Mouse (Mus musculus): ENCODE data around the gene Prmt1. TPM values are rescaled to one million over a fixed set of nuclear protein-coding genes. Genes with fewer than 3 reads are reported as not detected.

The Prmt1 gene
- polyA plus RNA-seq, 1 experiment: 169 TPM

GRCm38 (mm10) chr7:44938680-44939079 lies 47.7 kb downstream of the Prmt1 start:
- H3K4me1 ChIP-seq (ENCODE audit: control insufficient read depth, insufficient read depth, low read length): no peaks in the 10 kb centered on the region
- H3K4me3 ChIP-seq (ENCODE audit: insufficient read depth, low read length): no peak overlapping the region
- no peak for TF ChIP-seq CTCF (IDR thresholded peaks at IDR 0.05; ENCODE audit: extremely low read depth, insufficient read depth, low read length)
- no peak for TF ChIP-seq POLR2A (IDR thresholded peaks at IDR 0.05; ENCODE audit: extremely low read depth, insufficient read depth, low read length)
- H3K27ac ChIP-seq (ENCODE audit: insufficient read depth, low read length): no peak overlapping the region

DNA sequence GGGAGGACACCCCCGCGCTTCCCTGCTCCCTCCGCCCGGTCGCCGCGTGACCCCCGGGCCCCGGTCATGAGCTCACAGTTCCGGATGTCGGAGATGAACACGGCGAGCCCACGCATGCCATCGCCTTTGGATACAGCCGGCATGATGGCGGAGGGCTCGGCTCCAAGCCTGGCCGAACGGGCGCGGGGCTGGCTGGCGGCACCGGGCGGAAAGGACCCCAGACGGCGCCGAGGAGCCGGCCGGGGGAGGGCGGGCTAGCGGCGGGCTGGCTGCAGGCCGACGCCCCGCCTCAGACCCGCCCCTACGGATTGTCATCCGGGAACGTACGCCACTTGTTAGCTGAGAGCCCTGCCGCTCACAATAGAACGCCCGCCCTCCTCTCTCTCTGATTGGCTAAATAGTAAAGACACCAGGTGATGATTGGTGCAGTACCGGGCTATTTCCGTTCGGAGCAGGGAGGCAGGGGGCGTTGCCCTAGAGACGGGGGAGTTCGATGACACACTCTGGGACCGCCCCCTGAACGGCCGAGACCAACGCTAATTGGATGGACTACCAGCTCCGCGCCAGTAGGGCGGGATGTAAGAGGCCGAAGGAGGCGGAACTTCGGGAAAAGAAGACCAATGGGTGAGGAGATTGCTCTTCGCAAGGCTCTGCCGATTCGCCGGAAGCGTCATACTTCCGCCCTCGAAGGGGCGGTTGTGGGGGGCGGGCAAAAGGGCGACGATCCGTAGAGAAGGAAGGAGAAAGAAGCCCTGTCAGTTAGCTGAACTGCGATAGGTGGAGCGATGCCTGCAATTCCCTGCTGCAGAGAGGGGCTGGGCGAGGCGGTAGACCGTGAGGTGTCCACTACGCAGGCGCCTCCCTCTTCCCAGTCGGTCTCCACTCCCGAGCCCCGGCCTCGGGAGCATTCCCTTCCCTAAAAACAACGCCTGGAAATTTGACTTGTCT lies 56.9 kb downstream of the Prmt1 start, which contains the start of gene Ap2a1:
Gene Ap2a1, minus strand, starts transcription at position 293 of the 948 bp plus-strand sequence.
- Histone ChIP-seq H3K4me1 (ENCODE audit: control insufficient read depth, insufficient read depth, low read length) (peaks cover 6% of the 10 kb centered on the region), H3K4me3 (ENCODE audit: insufficient read depth, low read length) (peak within 1 kb of the TSS; percentile 90), H3K27ac (ENCODE audit: insufficient read depth, low read length) (peak within 1 kb of the TSS; percentile 92)
- TF ChIP-seq POLR2A (IDR thresholded peaks at IDR 0.05; ENCODE audit: extremely low read depth, insufficient read depth, low read length) (peak; percentile 97), CTCF (IDR thresholded peaks at IDR 0.05; ENCODE audit: extremely low read depth, insufficient read depth, low read length) (no peak)

GRCm38 (mm10) chr7:44928570-44928969 lies 57.8 kb downstream of the Prmt1 start:
- TF ChIP-seq POLR2A (IDR thresholded peaks at IDR 0.05; ENCODE audit: extremely low read depth, insufficient read depth, low read length) (no peak), CTCF (IDR thresholded peaks at IDR 0.05; ENCODE audit: extremely low read depth, insufficient read depth, low read length) (no peak)
- H3K4me1 ChIP-seq (ENCODE audit: control insufficient read depth, insufficient read depth, low read length): peaks cover 6% of the 10 kb centered on the region
- peak overlapping the region; percentile 90 for H3K4me3 ChIP-seq (ENCODE audit: insufficient read depth, low read length)
- H3K27ac ChIP-seq (ENCODE audit: insufficient read depth, low read length): peak overlapping the region; percentile 92; the same call in 1 of the 2 replicates

Other genes starting within 250 kb of the Prmt1 start
- 32.6 and 35.7 TPM in 2 replicates for gene Vrk3, start 238.2 kb downstream of the Prmt1 start, polyA plus RNA-seq (2012; rRNA removed)
- 0.40 TPM in 2 replicates for gene Zfp473, start 235.5 kb downstream of the Prmt1 start, polyA plus RNA-seq (2012; rRNA removed)
- gene Nup62, start 170.5 kb downstream of the Prmt1 start, polyA plus RNA-seq (2012; rRNA removed): 28.8 and 29.6 TPM in 2 replicates
- gene Il4i1, start 170.2 kb downstream of the Prmt1 start, polyA plus RNA-seq (2012; rRNA removed): 1.9 and 2.3 TPM in 2 replicates
- gene Atf5, start 169.9 kb downstream of the Prmt1 start, polyA plus RNA-seq (2012; rRNA removed): 15.9 and 17.5 TPM in 2 replicates
- gene Akt1s1, start 137.6 kb downstream of the Prmt1 start, polyA plus RNA-seq (2012; rRNA removed): 97.5 and 101 TPM in 2 replicates
- 95.0 and 99.8 TPM in 2 replicates for gene Tbc1d17, start 137.5 kb downstream of the Prmt1 start, polyA plus RNA-seq (2012; rRNA removed)
- 35.6 and 40.8 TPM in 2 replicates for gene Pnkp, start 129.4 kb downstream of the Prmt1 start, polyA plus RNA-seq (2012; rRNA removed)
- gene Ptov1, start 116.8 kb downstream of the Prmt1 start, polyA plus RNA-seq (2012; rRNA removed): 359 and 377 TPM in 2 replicates
- gene Med25, start 93.9 kb downstream of the Prmt1 start, polyA plus RNA-seq (2012; rRNA removed): 121 and 129 TPM in 2 replicates
- 28.6 and 30.7 TPM in 2 replicates for gene Fuz, start 90.5 kb downstream of the Prmt1 start, polyA plus RNA-seq (2012; rRNA removed)
- gene Ap2a1, start 57.1 kb downstream of the Prmt1 start, polyA plus RNA-seq (2012; rRNA removed): 241 and 247 TPM in 2 replicates
- gene Tsks, start 43.4 kb downstream of the Prmt1 start, polyA plus RNA-seq (2012; rRNA removed): 1.5 and 2.0 TPM in 2 replicates
- 154 and 164 TPM in 2 replicates for gene Cpt1c, start 11.7 kb downstream of the Prmt1 start, polyA plus RNA-seq (2012; rRNA removed)
- gene Irf3, start 11.1 kb upstream of the Prmt1 start, polyA plus RNA-seq (2012; rRNA removed): 82.4 and 87.4 TPM in 2 replicates
- 6.0 and 6.2 TPM in 2 replicates for gene Bcl2l12, start 12.1 kb upstream of the Prmt1 start, polyA plus RNA-seq (2012; rRNA removed)
- gene Scaf1, start 29.8 kb upstream of the Prmt1 start, polyA plus RNA-seq (2012; rRNA removed): 126 and 128 TPM in 2 replicates
- 34.2 and 38.3 TPM in 2 replicates for gene Rras, start 31.4 kb upstream of the Prmt1 start, polyA plus RNA-seq (2012; rRNA removed)
- 14.6 and 15.5 TPM in 2 replicates for gene Prr12, start 66.3 kb upstream of the Prmt1 start, polyA plus RNA-seq (2012; rRNA removed)
- gene Nosip, start 75.9 kb upstream of the Prmt1 start, polyA plus RNA-seq (2012; rRNA removed): 89.5 and 92.3 TPM in 2 replicates
- 21.4 and 23.2 TPM in 2 replicates for gene Prrg2, start 76.1 kb upstream of the Prmt1 start, polyA plus RNA-seq (2012; rRNA removed)
- gene Rcn3, start 105.7 kb upstream of the Prmt1 start, polyA plus RNA-seq (2012; rRNA removed): 12.8 and 13.1 TPM in 2 replicates
- gene Fcgrt, start 117.3 kb upstream of the Prmt1 start, polyA plus RNA-seq (2012; rRNA removed): 30.7 and 37.0 TPM in 2 replicates
- 361 and 402 TPM in 2 replicates for gene Rps11, start 137.9 kb upstream of the Prmt1 start, polyA plus RNA-seq (2012; rRNA removed)
- gene Rpl13a, start 142.2 kb upstream of the Prmt1 start, polyA plus RNA-seq (2012; rRNA removed): 1,470 and 1,570 TPM in 2 replicates
- gene Gm45713, start 149.7 kb upstream of the Prmt1 start, polyA plus RNA-seq (2012; rRNA removed): 0.08 and 0.32 TPM in 2 replicates
- 18.4 and 20.8 TPM in 2 replicates for gene Flt3l, start 149.9 kb upstream of the Prmt1 start, polyA plus RNA-seq (2012; rRNA removed)
- 59.4 and 60.2 TPM in 2 replicates for gene Pih1d1, start 167.7 kb upstream of the Prmt1 start, polyA plus RNA-seq (2012; rRNA removed)
- gene Aldh16a1, start 168.0 kb upstream of the Prmt1 start, polyA plus RNA-seq (2012; rRNA removed): 8.1 and 10.3 TPM in 2 replicates
- gene Slc17a7, start 177.4 kb upstream of the Prmt1 start, polyA plus RNA-seq (2012; rRNA removed): 1,033 and 1,121 TPM in 2 replicates
- gene Gfy, start 193.0 kb upstream of the Prmt1 start, polyA plus RNA-seq (2012; rRNA removed): 0.38 and 0.62 TPM in 2 replicates
- gene Pth2, start 194.4 kb upstream of the Prmt1 start, polyA plus RNA-seq (2012; rRNA removed): not detected in 2 replicates
- gene Ccdc155, start 218.3 kb upstream of the Prmt1 start, polyA plus RNA-seq (2012; rRNA removed): 4.7 and 5.0 TPM in 2 replicates
- 41.4 and 47.2 TPM in 2 replicates for gene Dkkl1, start 225.6 kb upstream of the Prmt1 start, polyA plus RNA-seq (2012; rRNA removed)
- gene Tead2, start 229.2 kb upstream of the Prmt1 start, polyA plus RNA-seq (2012; rRNA removed): 5.0 and 6.4 TPM in 2 replicates